Mouse (Mus musculus): ENCODE measurements around the gene Ids.

DNA sequence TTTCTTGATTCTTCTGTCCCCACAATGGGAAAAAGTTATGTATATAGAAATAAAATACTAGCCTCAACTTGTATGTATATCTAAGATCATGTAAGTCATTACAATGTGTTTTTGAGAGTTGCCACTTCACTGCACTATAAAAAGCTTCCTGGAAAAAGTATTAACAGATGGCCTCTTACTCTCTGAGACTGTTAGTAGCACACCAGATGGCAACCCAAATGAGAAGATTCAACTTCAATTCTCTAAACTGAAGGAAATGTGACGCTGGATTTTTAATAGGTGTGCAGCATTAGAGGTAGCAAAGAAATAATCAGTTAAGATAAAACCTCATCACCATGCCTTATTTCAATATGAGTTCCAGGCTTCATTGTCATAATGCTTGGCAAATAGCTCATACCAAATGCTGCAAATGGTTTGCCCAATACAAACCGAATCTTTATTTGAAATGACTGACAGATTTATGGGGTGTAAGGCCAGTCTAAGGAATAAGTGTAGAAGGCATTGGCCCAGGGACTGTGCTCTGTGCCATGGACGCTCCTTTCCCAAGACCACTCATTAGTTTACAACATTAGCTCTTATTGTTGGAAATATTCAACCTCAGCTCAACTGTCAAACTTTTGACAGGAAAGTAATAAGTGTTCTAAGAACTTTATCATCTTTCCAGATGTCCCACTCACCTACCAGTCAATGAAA is 49.8 kb downstream of the Ids start:
- TF ChIP-seq CTCF (IDR thresholded peaks at IDR 0.05; ENCODE audit: borderline replicate concordance, insufficient read depth, low read length) (no peak), POLR2A (IDR thresholded peaks at IDR 0.05; ENCODE audit: low read depth, low read length) (no peak)
